Mouse (Mus musculus): ENCODE results near the gene Aldh4a1.

Gene Aldh4a1

DNA sequence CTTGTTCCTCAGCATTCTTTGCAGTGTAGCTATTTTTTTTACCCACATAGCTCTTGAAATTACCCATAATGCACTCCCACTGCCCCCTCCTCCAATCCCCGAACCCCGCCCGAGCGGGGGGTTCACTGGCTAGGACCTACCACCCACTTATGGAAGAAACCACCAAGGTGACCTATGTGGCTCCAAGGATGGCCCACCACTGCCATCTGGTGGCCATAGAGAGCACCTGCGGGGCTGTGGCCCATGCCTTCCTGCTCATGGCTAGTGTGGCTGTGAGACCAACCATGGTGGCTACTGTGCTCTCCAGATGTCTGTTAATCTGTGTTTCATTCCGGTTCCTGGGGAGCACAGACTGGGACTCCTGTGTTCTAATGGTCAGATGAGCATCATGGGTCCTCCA is 47.2 kb downstream of the Aldh4a1 start:
- peak; percentile 85 for DNase-seq (ENCODE audit: low spot score)

DNA sequence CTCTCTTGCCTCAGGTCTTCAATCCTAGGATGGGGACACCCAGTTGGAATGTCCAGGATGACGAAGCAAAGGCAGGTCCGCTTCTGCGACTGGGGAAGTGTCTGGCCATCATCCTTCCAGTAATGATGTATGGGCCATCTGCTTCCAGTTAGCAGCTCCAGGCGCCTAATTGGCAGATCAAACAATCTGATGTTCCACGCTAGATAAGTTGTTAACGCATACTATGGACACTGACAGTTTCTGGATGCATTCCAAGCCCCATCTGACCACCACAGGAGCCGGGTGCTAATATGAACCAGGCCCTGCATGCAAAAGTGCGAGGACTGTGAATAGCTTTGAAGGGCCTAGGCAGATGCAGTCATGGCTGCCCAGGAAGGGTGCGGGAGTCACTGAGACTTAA is 53.0 kb downstream of the Aldh4a1 start:
- DNase-seq (ENCODE audit: low spot score), result peak; percentile 89

DNA sequence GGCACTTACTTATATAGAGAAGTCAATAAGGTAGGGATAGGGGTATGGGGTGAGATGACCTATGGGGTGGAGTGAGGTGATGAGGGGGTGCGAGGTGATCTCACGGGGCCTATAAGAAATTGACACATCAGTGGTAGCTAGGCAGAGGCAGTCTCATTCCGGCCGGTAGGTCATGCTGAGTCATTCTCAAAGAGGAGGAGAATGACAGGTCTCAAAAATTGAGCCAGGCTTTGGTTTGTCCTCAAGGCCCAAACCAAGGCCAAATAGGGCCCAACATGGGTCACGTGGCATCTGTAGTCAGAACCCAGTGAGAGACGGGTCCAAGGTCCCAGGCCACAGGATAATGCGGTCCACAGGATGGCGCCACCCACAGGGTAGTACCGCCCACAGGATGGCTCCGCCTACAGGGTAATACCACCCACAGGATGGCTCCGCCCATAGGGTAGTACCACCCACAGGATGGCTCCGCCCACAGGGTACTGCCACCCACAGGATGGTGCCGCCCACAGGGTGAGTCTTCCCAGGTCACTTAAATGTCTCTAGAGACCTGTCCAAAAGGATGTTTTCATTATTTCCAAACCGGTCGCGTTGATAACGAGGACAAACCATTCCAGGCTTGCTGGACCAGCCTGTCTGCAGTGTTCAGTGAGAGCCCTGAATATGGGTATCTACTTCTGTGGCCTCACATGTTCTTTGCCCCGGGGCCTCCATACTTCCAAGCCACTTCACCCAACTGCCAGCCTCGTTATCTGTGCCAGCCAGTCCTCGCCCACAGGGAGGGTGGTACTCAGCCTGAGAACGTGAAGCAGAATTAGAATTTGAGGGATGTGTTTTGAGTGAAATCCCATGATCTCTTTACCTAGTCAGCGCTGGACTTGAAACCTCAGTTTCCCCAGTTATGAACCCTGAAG is 61.3 kb downstream of the Aldh4a1 start:
- DNase-seq (ENCODE audit: low spot score), result no peak

DNA sequence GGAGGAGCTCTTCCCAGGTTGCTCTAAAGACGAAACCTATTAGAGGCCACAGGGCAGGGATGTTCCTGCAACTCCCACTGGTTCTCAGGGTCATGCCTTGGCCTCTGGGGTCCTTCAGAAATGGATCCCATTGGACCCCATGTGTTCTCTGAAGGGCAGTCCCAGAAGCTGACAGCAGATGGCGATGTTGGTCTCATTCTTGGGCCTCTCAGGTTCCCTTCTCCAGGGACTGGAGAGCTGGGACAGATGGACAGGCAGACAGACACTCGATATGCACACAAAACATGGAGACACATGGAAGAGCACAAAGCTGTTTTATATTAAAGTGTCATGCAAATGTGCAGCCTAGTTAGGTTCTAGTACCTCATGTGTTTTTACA is 62.0 kb downstream of the Aldh4a1 start:
- DNase-seq (ENCODE audit: low spot score), result peak; percentile 25

DNA sequence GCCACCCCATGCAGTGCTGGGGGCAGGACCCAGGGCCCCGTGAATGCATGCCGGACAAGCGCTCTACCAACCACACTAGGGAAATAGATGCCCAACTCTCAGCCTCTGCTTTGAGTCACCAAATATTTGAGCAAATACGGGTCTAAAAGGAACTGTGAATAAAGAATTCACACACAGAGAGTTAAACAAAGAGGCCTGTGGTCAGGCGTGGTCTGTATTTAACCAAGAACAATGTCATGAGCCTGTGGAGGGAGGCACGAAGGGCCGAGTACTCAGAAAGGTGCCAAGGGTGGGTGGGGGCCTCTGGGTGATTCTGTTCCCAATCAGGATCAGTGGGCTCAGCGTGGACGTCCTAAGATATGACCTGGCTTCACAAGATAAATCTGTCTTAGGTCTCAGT is 65.4 kb downstream of the Aldh4a1 start:
- no peak for DNase-seq (ENCODE audit: low spot score)

DNA sequence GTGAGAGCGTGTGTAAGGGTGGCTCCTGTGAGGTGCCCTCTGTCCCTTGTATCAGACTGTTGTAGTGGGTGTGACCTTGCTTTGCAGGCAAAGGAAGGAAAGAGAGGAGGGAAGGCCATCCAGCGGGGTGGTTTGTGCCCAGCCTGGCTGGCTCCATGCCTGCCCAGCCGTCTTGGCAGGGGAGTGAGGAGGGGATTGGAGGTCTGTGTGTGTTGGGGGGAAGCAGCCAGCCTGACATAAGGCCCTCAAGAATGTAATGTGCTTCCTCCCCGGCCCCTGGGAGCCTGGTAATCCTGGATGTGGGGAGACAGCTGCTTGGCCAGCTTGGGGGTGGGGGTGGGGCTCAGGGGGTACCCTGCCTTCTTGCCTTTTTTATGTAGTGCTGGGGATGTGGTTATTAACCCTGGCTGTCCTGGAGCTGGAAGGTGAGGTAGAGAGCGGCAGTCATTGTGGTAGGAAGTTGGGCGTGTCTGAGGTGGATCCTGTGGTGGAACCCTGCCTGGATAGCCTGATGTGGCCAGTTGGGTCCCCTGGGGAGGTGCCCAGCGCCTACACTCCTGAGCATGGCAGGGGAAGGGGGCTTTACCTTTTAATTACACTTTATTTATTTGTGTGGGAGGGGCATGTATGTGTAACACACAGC is 67.1 kb downstream of the Aldh4a1 start:
- no peak for DNase-seq (ENCODE audit: low spot score)

DNA sequence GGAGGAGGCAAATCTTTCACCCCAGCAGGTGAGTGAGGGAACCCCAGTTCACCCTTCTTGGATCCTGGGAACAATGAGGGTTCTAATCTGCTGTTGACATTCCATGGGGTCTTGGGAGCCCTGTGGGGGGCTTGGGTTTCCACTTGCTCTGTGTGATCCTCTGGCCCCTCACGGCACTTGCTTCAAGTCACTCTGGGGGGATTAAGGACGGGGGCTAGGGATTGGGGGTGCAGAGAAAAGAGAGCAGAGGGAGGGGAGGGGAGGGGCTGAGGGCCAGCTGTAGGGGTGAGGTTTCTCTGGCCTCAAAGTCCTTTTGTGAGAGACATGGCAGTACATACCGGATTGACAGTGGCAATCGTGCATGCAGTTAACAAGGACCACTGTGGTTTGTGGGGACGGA is 70.6 kb downstream of the Aldh4a1 start:
- DNase-seq (ENCODE audit: low spot score), result no peak

DNA sequence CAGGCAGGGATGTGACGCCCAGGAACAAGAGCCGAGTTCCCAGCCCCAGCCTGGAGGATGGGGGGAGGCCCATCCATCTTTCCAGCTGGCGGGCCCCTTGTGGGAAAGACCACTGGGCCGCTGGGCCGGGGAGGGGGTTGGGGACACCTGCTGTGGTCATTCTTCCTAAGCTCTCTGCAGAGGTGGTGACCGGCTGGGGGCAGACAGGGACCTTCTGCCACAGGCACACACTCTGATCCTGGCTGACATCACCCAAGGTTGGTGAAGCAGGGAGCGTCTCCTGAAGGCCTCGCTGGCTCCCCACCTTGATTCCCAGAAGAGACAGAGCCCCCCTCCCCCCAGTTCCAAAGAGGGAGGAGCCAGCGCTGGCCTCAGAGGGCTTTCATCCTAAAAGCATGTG is 75.1 kb downstream of the Aldh4a1 start:
- no peak for DNase-seq (ENCODE audit: low spot score)

DNA sequence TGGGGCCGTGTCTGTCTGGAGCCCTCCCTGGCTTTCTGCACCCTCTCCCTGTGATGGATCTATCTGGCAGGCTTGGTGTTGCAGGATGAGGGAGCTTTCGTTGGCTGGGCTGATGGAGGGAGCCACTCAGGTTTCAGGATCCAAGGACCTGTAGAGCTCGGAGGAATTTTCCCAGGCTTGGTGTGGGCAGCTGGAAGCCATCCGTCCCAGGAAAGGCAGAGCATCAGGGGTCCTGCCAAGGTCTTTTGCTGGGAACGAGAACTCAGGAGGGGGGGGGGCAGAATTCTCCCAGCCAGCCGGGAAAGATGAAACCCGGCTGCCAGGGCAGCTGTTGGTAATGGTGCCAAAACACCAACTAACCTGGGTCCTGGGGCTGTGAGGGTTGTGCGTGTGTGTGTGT is 75.9 kb downstream of the Aldh4a1 start:
- no peak for DNase-seq (ENCODE audit: low spot score)
